ENCODE assay signal across 7 mouse cellular contexts in genomic region chr7:19420821-19421636, GRCm38 (mm10). TPM values are rescaled to one million over a fixed set of nuclear protein-coding genes. Genes with fewer than 3 reads are reported as not detected.
DNase-seq lines count a peak whose midpoint lies in the region; ATAC-seq and TF ChIP-seq lines count a peak whose summit lies in the region.

No protein-coding gene starts in this region.

- 0 out of 2 replicates have a peak, but pooled peaks have one; percentile 18 for TF ChIP-seq EP300 in heart, adult 2 months (IDR thresholded peaks at IDR 0.05; ENCODE audit: insufficient read depth, low read depth, low read length)

- H3K4me3 ChIP-seq in embryonic facial prominence, embryonic 13.5 days = peak overlapping the region; percentile 37
- H3K4me3 ChIP-seq in heart, adult 2 months = peak overlapping the region; percentile 27; the same call in 1 of the 2 replicates
- H3K4me3 ChIP-seq in limb, embryonic 12.5 days (replicated peaks) = peak overlapping the region; percentile 36
- H3K4me3 ChIP-seq in midbrain, embryonic 15.5 days = peak overlapping the region; percentile 49

- H3K4me2 ChIP-seq in embryonic facial prominence, embryonic 13.5 days = peak overlapping the region; percentile 58
- peak overlapping the region; percentile 60 for H3K4me2 ChIP-seq in limb, embryonic 12.5 days
- H3K4me2 ChIP-seq in midbrain, embryonic 15.5 days = peak overlapping the region; percentile 88

- TF ChIP-seq POLR2A in heart, adult 2 months (IDR thresholded peaks at IDR 0.05; ENCODE audit: insufficient read depth, low read depth, low read length) = no peak

- peak; percentile 84 for ATAC-seq in embryonic facial prominence, embryonic 13.5 days (ENCODE audit: insufficient number of reproducible peaks, insufficient read depth, low FRiP score, low TSS enrichment, low read depth)
- peak; percentile 88 for ATAC-seq in limb, embryonic 12.5 days (ENCODE audit: insufficient number of reproducible peaks, insufficient read depth, low FRiP score, low TSS enrichment, low read depth)
- ATAC-seq in midbrain, embryonic 15.5 days (replicated peaks) = peak; percentile 96

- H3K36me3 ChIP-seq in embryonic facial prominence, embryonic 13.5 days = peaks cover 16% of the 10 kb centered on the region
- H3K36me3 ChIP-seq in heart, adult 2 months (ENCODE audit: control insufficient read depth, insufficient read depth, low read length) = no peaks in the 10 kb centered on the region
- peaks cover 13% of the 10 kb centered on the region for H3K36me3 ChIP-seq in limb, embryonic 12.5 days
- H3K36me3 ChIP-seq in midbrain, embryonic 15.5 days (replicated peaks) = 0 out of 2 replicates have a peak, but pooled peaks cover 10% of the 10 kb centered on the region

- H3K27ac ChIP-seq in embryonic facial prominence, embryonic 13.5 days = no peak overlapping the region
- H3K27ac ChIP-seq in heart, adult 2 months = no peak overlapping the region
- H3K27ac ChIP-seq in limb, embryonic 12.5 days = no peak overlapping the region
- no peak overlapping the region for H3K27ac ChIP-seq in midbrain, embryonic 15.5 days

- H3K79me2 ChIP-seq in heart, adult 2 months (replicated peaks; ENCODE audit: control insufficient read depth, insufficient read depth, low read length) = no peaks in the 10 kb centered on the region

- H3K9me3 ChIP-seq in embryonic facial prominence, embryonic 13.5 days = no peaks in the 10 kb centered on the region
- H3K9me3 ChIP-seq in limb, embryonic 12.5 days = no peaks in the 10 kb centered on the region
- no peaks in the 10 kb centered on the region for H3K9me3 ChIP-seq in midbrain, embryonic 15.5 days

- WGBS in embryonic facial prominence, embryonic 13.5 days = 13% methylated on average over 43 of the region's 43 CpGs
- 15% methylated on average over 43 of the region's 43 CpGs for WGBS in heart, adult 2 months
- WGBS in limb, embryonic 12.5 days = 12% methylated on average over 43 of the region's 43 CpGs
- 13% methylated on average over 43 of the region's 43 CpGs for WGBS in midbrain, embryonic 15.5 days

- TF ChIP-seq CTCF in heart, adult 2 months (IDR thresholded peaks at IDR 0.05) = no peak

- peak; percentile 71 to 74 for DNase-seq in adrenal gland, postnatal 4 days (ENCODE audit: low spot score in 2 of 2)
- peak; percentile 79 to 89 for DNase-seq in heart, adult 2 months
- DNase-seq in kidney, adult 8-10 months = peak; percentile 90 to 91
- peak; percentile 74 to 85 for DNase-seq in spleen, adult 18-20 months

- H3K27me3 ChIP-seq in embryonic facial prominence, embryonic 13.5 days = peaks cover 57% of the 10 kb centered on the region
- H3K27me3 ChIP-seq in heart, adult 2 months (ENCODE audit: control insufficient read depth, insufficient read depth, low read length) = no peaks in the 10 kb centered on the region; the same call in 1 of the 2 replicates
- H3K27me3 ChIP-seq in limb, embryonic 12.5 days = peaks cover 68% of the 10 kb centered on the region
- peaks cover 33% of the 10 kb centered on the region for H3K27me3 ChIP-seq in midbrain, embryonic 15.5 days (replicated peaks)

- intact Hi-C loops in heart, adult 2 months (cut with DNase I) = no loop called here

- H3K9ac ChIP-seq in embryonic facial prominence, embryonic 13.5 days = no peak overlapping the region
- H3K9ac ChIP-seq in heart, adult 2 months (ENCODE audit: low read depth, low read length) = no peak overlapping the region
- no peak overlapping the region for H3K9ac ChIP-seq in limb, embryonic 12.5 days (replicated peaks)
- H3K9ac ChIP-seq in midbrain, embryonic 15.5 days = peak overlapping the region; percentile 43

- peaks cover 4% of the 10 kb centered on the region; the same call in 1 of the 2 replicates for H3K4me1 ChIP-seq in embryonic facial prominence, embryonic 13.5 days
- H3K4me1 ChIP-seq in heart, adult 2 months (ENCODE audit: control insufficient read depth, insufficient read depth, low read length) = no peaks in the 10 kb centered on the region
- H3K4me1 ChIP-seq in limb, embryonic 12.5 days (replicated peaks) = peaks cover 7% of the 10 kb centered on the region; the same call in 1 of the 2 replicates
- H3K4me1 ChIP-seq in midbrain, embryonic 15.5 days = peaks cover 10% of the 10 kb centered on the region; the same call in 1 of the 2 replicates

RNA-seq across cellular contexts. Expression of gene Ckm, which starts 16.5 kb away (rescaled TPM):
- 100 to 1,000 TPM; 103 to 234 TPM for total RNA-seq in adrenal gland, postnatal 4 days (2021)
- 2.1 TPM in 1 of 2 replicates, not detected in the other for polyA plus RNA-seq in embryonic facial prominence, embryonic 13.5 days (2015; fragmentation: Nextera tagmentation; extraction: Ambion mirVana)
- total RNA-seq in heart, adult 2 months (2021) = 1,000 to 10,000 TPM; 3,482 to 3,985 TPM
- polyA plus RNA-seq in heart, adult 2 months (2012; rRNA removed) = 7,008 and 7,255 TPM in 2 replicates
- 0.25 and 0.42 TPM in 2 replicates for polyA plus RNA-seq in limb, embryonic 12.5 days (2016; fragmentation: Nextera tagmentation; extraction: Ambion mirVana)
- not detected in 2 replicates for polyA plus RNA-seq in midbrain, embryonic 15.5 days (2015; fragmentation: Nextera tagmentation; extraction: Ambion mirVana)

RNA-seq across cellular contexts. Expression of gene Klc3, which starts 17.1 kb away (rescaled TPM):
- total RNA-seq in adrenal gland, postnatal 4 days (2021) = 1 to 10 TPM; 2.6 to 3.9 TPM
- polyA plus RNA-seq in embryonic facial prominence, embryonic 13.5 days (2015; fragmentation: Nextera tagmentation; extraction: Ambion mirVana) = 14.5 and 14.8 TPM in 2 replicates
- under 1 TPM; 0.21 to 0.25 TPM for total RNA-seq in heart, adult 2 months (2021)
- polyA plus RNA-seq in heart, adult 2 months (2012; rRNA removed) = 0.29 and 0.59 TPM in 2 replicates
- polyA plus RNA-seq in limb, embryonic 12.5 days (2016; fragmentation: Nextera tagmentation; extraction: Ambion mirVana) = 6.7 and 7.8 TPM in 2 replicates
- 1.4 and 1.5 TPM in 2 replicates for polyA plus RNA-seq in midbrain, embryonic 15.5 days (2015; fragmentation: Nextera tagmentation; extraction: Ambion mirVana)

RNA-seq across cellular contexts. Expression of gene Mark4, which starts 37.6 kb away (rescaled TPM):
- total RNA-seq in adrenal gland, postnatal 4 days (2021) = 10 to 100 TPM; 47.7 to 51.6 TPM
- polyA plus RNA-seq in embryonic facial prominence, embryonic 13.5 days (2015; fragmentation: Nextera tagmentation; extraction: Ambion mirVana) = 10.2 and 12.4 TPM in 2 replicates
- 10 to 100 TPM; 22.4 to 27.2 TPM for total RNA-seq in heart, adult 2 months (2021)
- polyA plus RNA-seq in heart, adult 2 months (2012; rRNA removed) = 11.1 and 11.8 TPM in 2 replicates
- 13.5 and 13.6 TPM in 2 replicates for polyA plus RNA-seq in limb, embryonic 12.5 days (2016; fragmentation: Nextera tagmentation; extraction: Ambion mirVana)
- 20.4 and 20.6 TPM in 2 replicates for polyA plus RNA-seq in midbrain, embryonic 15.5 days (2015; fragmentation: Nextera tagmentation; extraction: Ambion mirVana)

RNA-seq across cellular contexts. Expression of gene Ercc2, which starts 39.2 kb away (rescaled TPM):
- 10 to 100 TPM; 39.6 to 41.6 TPM for total RNA-seq in adrenal gland, postnatal 4 days (2021)
- 17.0 and 17.4 TPM in 2 replicates for polyA plus RNA-seq in embryonic facial prominence, embryonic 13.5 days (2015; fragmentation: Nextera tagmentation; extraction: Ambion mirVana)
- 10 to 100 TPM; 10.9 to 11.6 TPM for total RNA-seq in heart, adult 2 months (2021)
- 22.6 and 24.8 TPM in 2 replicates for polyA plus RNA-seq in heart, adult 2 months (2012; rRNA removed)
- polyA plus RNA-seq in limb, embryonic 12.5 days (2016; fragmentation: Nextera tagmentation; extraction: Ambion mirVana) = 22.9 and 23.8 TPM in 2 replicates
- 29.7 and 33.0 TPM in 2 replicates for polyA plus RNA-seq in midbrain, embryonic 15.5 days (2015; fragmentation: Nextera tagmentation; extraction: Ambion mirVana)

RNA-seq across cellular contexts. Expression of gene Exoc3l2, which starts 42.1 kb away (rescaled TPM):
- total RNA-seq in adrenal gland, postnatal 4 days (2021) = 10 to 100 TPM; 26.7 to 28.7 TPM
- polyA plus RNA-seq in embryonic facial prominence, embryonic 13.5 days (2015; fragmentation: Nextera tagmentation; extraction: Ambion mirVana) = 0.73 and 0.84 TPM in 2 replicates
- 1 to 10 TPM in 1 of 2 experiments, under 1 TPM in 1; 0.80 to 1.2 TPM for total RNA-seq in heart, adult 2 months (2021)
- 1.5 and 1.7 TPM in 2 replicates for polyA plus RNA-seq in heart, adult 2 months (2012; rRNA removed)
- 1.5 and 1.8 TPM in 2 replicates for polyA plus RNA-seq in limb, embryonic 12.5 days (2016; fragmentation: Nextera tagmentation; extraction: Ambion mirVana)
- polyA plus RNA-seq in midbrain, embryonic 15.5 days (2015; fragmentation: Nextera tagmentation; extraction: Ambion mirVana) = 0.17 and 0.57 TPM in 2 replicates

Comparison
In these comparisons a context has a peak if more than half of its experiments do, and no peak if none do; other contexts are left out.
1. RNA of gene Ckm, which starts 16.5 kb away (polyA plus RNA-seq): 7,008 to 7,255 TPM in heart, adult 2 months; 0.25 to 0.42 TPM in limb, embryonic 12.5 days, 2.1 TPM in embryonic facial prominence, embryonic 13.5 days and not detected in midbrain, embryonic 15.5 days; every median in the first group is over 1,000 times any median in the second.
2. Peak in every context shown above with its lines, with median percentiles within 50 percentile points of each other: DNase-seq, ATAC-seq, H3K4me2 ChIP-seq and H3K4me3 ChIP-seq.